Mouse (Mus musculus) kidney, adult 2 months (tissue): ENCODE measurements at regions not wholly inside any gene's neighbourhood (a gene's known extent, or its start where the extent isn't known, plus 50 kb on each side); places are given as distances from the start of the nearest gene placed in this dataset.

Experiments used
- DNase-seq: peaks from one replicate; pipeline ENCODE4 v3.0.0; 2021
- H3K27ac ChIP-seq: fragments of 200-500 bp; 2 replicates; pipeline ENCODE4 v1.5.1; 2012; ENCODE audit warnings: low read depth, low read length, control low read depth, inconsistent platforms; ENCODE audit not compliant: insufficient read depth
- H3K27me3 ChIP-seq: fragments of 200-500 bp; replicated peaks from 2 replicates; pipeline ENCODE4 v1.6.1; 2012; ENCODE audit warnings: mild to moderate bottlenecking, moderate library complexity, low read length, inconsistent platforms; ENCODE audit not compliant: control insufficient read depth, insufficient read depth
- H3K36me3 ChIP-seq: fragments of 200-500 bp; 2 replicates; pipeline ENCODE4 v1.6.1; 2012; ENCODE audit warnings: mild to moderate bottlenecking, moderate library complexity, low read length, inconsistent platforms; ENCODE audit not compliant: control insufficient read depth, insufficient read depth
- H3K4me1 ChIP-seq: fragments of 200-500 bp; 2 replicates; pipeline ENCODE4 v1.6.1; 2011; ENCODE audit warnings: low read length; ENCODE audit not compliant: control insufficient read depth, insufficient read depth
- H3K4me3 ChIP-seq: fragments of 200-500 bp; 2 replicates; pipeline ENCODE4 v1.5.1; 2011; ENCODE audit warnings: mild to moderate bottlenecking, low read depth, low read length, control low read depth; ENCODE audit not compliant: insufficient read depth
- CTCF ChIP-seq: fragments of 200-500 bp; conservative IDR thresholded peaks from 2 replicates; pipeline ENCODE4 v1.5.1; 2011; ENCODE audit warnings: low read depth, mild to moderate bottlenecking, control low read depth, low read length, moderate library complexity, mixed read lengths; ENCODE audit not compliant: insufficient read depth, insufficient read length
- POLR2A ChIP-seq: fragments of 200-500 bp; IDR thresholded peaks from one replicate; pipeline ENCODE4 v1.6.1; 2011; ENCODE audit warnings: low read depth, low read length, control low read depth
- WGBS: fragments of 180-500 bp; shearing (Covaris S2); methylation state at CpG from one replicate; pipeline ENCODE4 v1.1.7; 2018; 5-methylcytosine and 5-hydroxymethylcytosine counted together

GRCm38 (mm10) chr5:119331461-119331860, 339.0 kb upstream of the Tbx3 start:
- Histone ChIP-seq H3K4me3 (no peak overlapping the region), H3K27me3 (no peaks in the 10 kb centered on the region), H3K36me3 (no peaks in the 10 kb centered on the region), H3K4me1 (no peaks in the 10 kb centered on the region), H3K27ac (no peak overlapping the region)
- DNase-seq = no peak
- 64% methylated on average over 3 of the region's 3 CpGs for WGBS
- no peak for TF ChIP-seq CTCF
- TF ChIP-seq POLR2A = no peak

- Histone ChIP-seq H3K27ac (no peak overlapping the region), H3K27me3 (no peaks in the 10 kb centered on the region), H3K36me3 (no peaks in the 10 kb centered on the region), H3K4me1 (no peaks in the 10 kb centered on the region), H3K4me3 (no peak overlapping the region)
- 53% methylated on average over 7 of the region's 7 CpGs for WGBS
- DNase-seq = no peak
- TF ChIP-seq CTCF (no peak), POLR2A (no peak)
Observed at GRCm38 (mm10) chr5:119332621-119333020, 337.8 kb upstream of the Tbx3 start.

- DNase-seq = no peak
- Histone ChIP-seq H3K36me3 (no peaks in the 10 kb centered on the region), H3K4me3 (no peak overlapping the region), H3K27me3 (no peaks in the 10 kb centered on the region), H3K27ac (no peak overlapping the region), H3K4me1 (no peaks in the 10 kb centered on the region)
- 93% methylated on average over 2 of the region's 2 CpGs for WGBS
- TF ChIP-seq POLR2A = no peak
- TF ChIP-seq CTCF = no peak
Observed at GRCm38 (mm10) chr5:119335211-119335610, 335.3 kb upstream of the Tbx3 start.

GRCm38 (mm10) chr5:119335979-119336378, 334.5 kb upstream of the Tbx3 start:
- Histone ChIP-seq H3K27ac (no peak overlapping the region), H3K4me1 (no peaks in the 10 kb centered on the region), H3K27me3 (no peaks in the 10 kb centered on the region), H3K4me3 (no peak overlapping the region), H3K36me3 (no peaks in the 10 kb centered on the region)
- WGBS = 61% methylated on average over 6 of the region's 6 CpGs
- TF ChIP-seq POLR2A (no peak), CTCF (no peak)
- no peak for DNase-seq

GRCm38 (mm10) chr5:119337739-119338138, 332.7 kb upstream of the Tbx3 start:
- Histone ChIP-seq H3K27me3 (no peaks in the 10 kb centered on the region), H3K27ac (no peak overlapping the region), H3K36me3 (no peaks in the 10 kb centered on the region), H3K4me3 (no peak overlapping the region), H3K4me1 (no peaks in the 10 kb centered on the region)
- 76% methylated on average over 4 of the region's 4 CpGs for WGBS
- no peak for TF ChIP-seq CTCF
- TF ChIP-seq POLR2A = no peak
- no peak for DNase-seq

GRCm38 (mm10) chr5:119338711-119339110, 331.8 kb upstream of the Tbx3 start:
- TF ChIP-seq POLR2A (no peak), CTCF (no peak)
- Histone ChIP-seq H3K4me1 (no peaks in the 10 kb centered on the region), H3K4me3 (no peak overlapping the region), H3K27me3 (no peaks in the 10 kb centered on the region), H3K36me3 (no peaks in the 10 kb centered on the region), H3K27ac (no peak overlapping the region)
- whole genome bisulfite sequencing = 95% methylated on average over 6 of the region's 6 CpGs
- no peak for DNase-seq

GRCm38 (mm10) chr5:119348303-119348702, 322.2 kb upstream of the Tbx3 start:
- Histone ChIP-seq H3K36me3 (no peaks in the 10 kb centered on the region), H3K4me3 (no peak overlapping the region), H3K4me1 (no peaks in the 10 kb centered on the region), H3K27me3 (no peaks in the 10 kb centered on the region), H3K27ac (no peak overlapping the region)
- DNase-seq = no peak
- TF ChIP-seq POLR2A = no peak
- no peak for TF ChIP-seq CTCF
- 51% methylated on average over 4 of the region's 4 CpGs for WGBS

GRCm38 (mm10) chr5:119349395-119349794, 321.1 kb upstream of the Tbx3 start:
- 54% methylated on average over 6 of the region's 6 CpGs for WGBS
- H3K4me1 ChIP-seq = no peaks in the 10 kb centered on the region
- TF ChIP-seq POLR2A (no peak), CTCF (no peak)

More at GRCm38 (mm10) chr5:119349395-119349794, 321.1 kb upstream of the Tbx3 start:
- no peak overlapping the region for H3K27ac ChIP-seq
- H3K4me3 ChIP-seq = no peak overlapping the region
- no peak for DNase-seq
- H3K36me3 ChIP-seq = no peaks in the 10 kb centered on the region
- H3K27me3 ChIP-seq = no peaks in the 10 kb centered on the region
